Mouse (Mus musculus): ENCODE measurements around the gene Ankrd11. TPM values are rescaled to one million over a fixed set of nuclear protein-coding genes. Genes with fewer than 3 reads are reported as not detected.

The Ankrd11 gene
- polyA plus RNA-seq, 1 experiment, result 77.7 TPM

GRCm38 (mm10) chr8:122949701-122950100 is 92.4 kb downstream of the Ankrd11 start:
- H3K27me3 ChIP-seq (ENCODE audit: control insufficient read depth, insufficient read depth, low read length), result no peaks in the 10 kb centered on the region
- H3K27ac ChIP-seq (ENCODE audit: insufficient read depth, low read length), result no peak overlapping the region
- H3K4me1 ChIP-seq (ENCODE audit: control insufficient read depth, insufficient read depth, insufficient read length), result peaks cover 39% of the 10 kb centered on the region
- 83% methylated on average over 5 of the region's 5 CpGs for WGBS
- TF ChIP-seq CTCF (IDR thresholded peaks at IDR 0.05; ENCODE audit: extremely low read depth, insufficient read depth, insufficient read length, insufficient replicate concordance), result no peak
- no peak for TF ChIP-seq POLR2A (IDR thresholded peaks at IDR 0.05; ENCODE audit: low read depth, low read length)
- H3K4me3 ChIP-seq (ENCODE audit: extremely low read depth, insufficient read depth, insufficient read length), result no peak overlapping the region
- no peaks in the 10 kb centered on the region for H3K36me3 ChIP-seq (ENCODE audit: control insufficient read depth, insufficient read depth, low read length)
- DNase-seq (ENCODE audit: low read depth in 1 of 2, low spot score in 2 of 2), result no peak

- no peak for DNase-seq (ENCODE audit: low read depth in 1 of 2, low spot score in 2 of 2)
- 83% methylated on average over 2 of the region's 2 CpGs for WGBS
- TF ChIP-seq POLR2A (IDR thresholded peaks at IDR 0.05; ENCODE audit: low read depth, low read length), result no peak
- no peak for TF ChIP-seq CTCF (IDR thresholded peaks at IDR 0.05; ENCODE audit: extremely low read depth, insufficient read depth, insufficient read length, insufficient replicate concordance)
- no peak overlapping the region for H3K27ac ChIP-seq (ENCODE audit: insufficient read depth, low read length)
- no peaks in the 10 kb centered on the region for H3K36me3 ChIP-seq (ENCODE audit: control insufficient read depth, insufficient read depth, low read length)
- H3K4me3 ChIP-seq (ENCODE audit: extremely low read depth, insufficient read depth, insufficient read length), result no peak overlapping the region
- no peaks in the 10 kb centered on the region for H3K27me3 ChIP-seq (ENCODE audit: control insufficient read depth, insufficient read depth, low read length)
- H3K4me1 ChIP-seq (ENCODE audit: control insufficient read depth, insufficient read depth, insufficient read length), result peaks cover 25% of the 10 kb centered on the region
Measured at GRCm38 (mm10) chr8:122945775-122946174, 96.3 kb downstream of the Ankrd11 start.

GRCm38 (mm10) chr8:122942803-122943713 is 99.0 kb downstream of the Ankrd11 start:
- WGBS, result 71% methylated on average over 9 of the region's 9 CpGs

GRCm38 (mm10) chr8:122938591-122938990 is 103.5 kb downstream of the Ankrd11 start:
- WGBS, result 8% methylated on average over 4 of the region's 4 CpGs
- H3K4me3 ChIP-seq (ENCODE audit: extremely low read depth, insufficient read depth, insufficient read length), result no peak overlapping the region
- H3K27me3 ChIP-seq (ENCODE audit: control insufficient read depth, insufficient read depth, low read length), result no peaks in the 10 kb centered on the region
- no peak for TF ChIP-seq CTCF (IDR thresholded peaks at IDR 0.05; ENCODE audit: extremely low read depth, insufficient read depth, insufficient read length, insufficient replicate concordance)
- no peak; the same call in 1 of the 2 replicates for TF ChIP-seq POLR2A (IDR thresholded peaks at IDR 0.05; ENCODE audit: low read depth, low read length)
- peaks cover 42% of the 10 kb centered on the region for H3K4me1 ChIP-seq (ENCODE audit: control insufficient read depth, insufficient read depth, insufficient read length)
- no peaks in the 10 kb centered on the region for H3K36me3 ChIP-seq (ENCODE audit: control insufficient read depth, insufficient read depth, low read length)
- peak; percentile 64 to 72 for DNase-seq (ENCODE audit: low read depth in 1 of 2, low spot score in 2 of 2)
- H3K27ac ChIP-seq (ENCODE audit: insufficient read depth, low read length), result peak overlapping the region; percentile 90

More at GRCm38 (mm10) chr8:122942803-122943713, 99.0 kb downstream of the Ankrd11 start:
- H3K27ac ChIP-seq (ENCODE audit: insufficient read depth, low read length), result no peak overlapping the region
- H3K36me3 ChIP-seq (ENCODE audit: control insufficient read depth, insufficient read depth, low read length), result no peaks in the 10 kb centered on the region
- peaks cover 37% of the 10 kb centered on the region for H3K4me1 ChIP-seq (ENCODE audit: control insufficient read depth, insufficient read depth, insufficient read length)
- peak in 1 of 2 experiments; percentile 47 for DNase-seq (ENCODE audit: low read depth in 1 of 2, low spot score in 2 of 2)
- peak; percentile 53; the same call in 1 of the 2 replicates for TF ChIP-seq CTCF (IDR thresholded peaks at IDR 0.05; ENCODE audit: extremely low read depth, insufficient read depth, insufficient read length, insufficient replicate concordance)
- TF ChIP-seq POLR2A (IDR thresholded peaks at IDR 0.05; ENCODE audit: low read depth, low read length), result no peak
- H3K4me3 ChIP-seq (ENCODE audit: extremely low read depth, insufficient read depth, insufficient read length), result no peak overlapping the region
- no peaks in the 10 kb centered on the region for H3K27me3 ChIP-seq (ENCODE audit: control insufficient read depth, insufficient read depth, low read length)

GRCm38 (mm10) chr8:122938170-122938569 is 103.9 kb downstream of the Ankrd11 start:
- no peak for DNase-seq (ENCODE audit: low read depth in 1 of 2, low spot score in 2 of 2)
- Histone ChIP-seq H3K27me3 (ENCODE audit: control insufficient read depth, insufficient read depth, low read length) (no peaks in the 10 kb centered on the region), H3K4me3 (ENCODE audit: extremely low read depth, insufficient read depth, insufficient read length) (peak overlapping the region; percentile 39), H3K4me1 (ENCODE audit: control insufficient read depth, insufficient read depth, insufficient read length) (peaks cover 45% of the 10 kb centered on the region), H3K27ac (ENCODE audit: insufficient read depth, low read length) (peak overlapping the region; percentile 90), H3K36me3 (ENCODE audit: control insufficient read depth, insufficient read depth, low read length) (no peaks in the 10 kb centered on the region)
- WGBS, result 53% methylated on average over 3 of the region's 3 CpGs
- no peak for TF ChIP-seq POLR2A (IDR thresholded peaks at IDR 0.05; ENCODE audit: low read depth, low read length)
- no peak for TF ChIP-seq CTCF (IDR thresholded peaks at IDR 0.05; ENCODE audit: extremely low read depth, insufficient read depth, insufficient read length, insufficient replicate concordance)

- peak overlapping the region; percentile 90 for H3K27ac ChIP-seq (ENCODE audit: insufficient read depth, low read length)
- peaks cover 46% of the 10 kb centered on the region for H3K4me1 ChIP-seq (ENCODE audit: control insufficient read depth, insufficient read depth, insufficient read length)
- H3K27me3 ChIP-seq (ENCODE audit: control insufficient read depth, insufficient read depth, low read length), result no peaks in the 10 kb centered on the region
- DNase-seq (ENCODE audit: low read depth in 1 of 2, low spot score in 2 of 2), result peak; percentile 54 to 62
- 23% methylated on average over 2 of the region's 2 CpGs for WGBS
- TF ChIP-seq CTCF (IDR thresholded peaks at IDR 0.05; ENCODE audit: extremely low read depth, insufficient read depth, insufficient read length, insufficient replicate concordance) (no peak), POLR2A (IDR thresholded peaks at IDR 0.05; ENCODE audit: low read depth, low read length) (no peak)
- no peaks in the 10 kb centered on the region for H3K36me3 ChIP-seq (ENCODE audit: control insufficient read depth, insufficient read depth, low read length)
- peak overlapping the region; percentile 6; the same call in 1 of the 2 replicates for H3K4me3 ChIP-seq (ENCODE audit: extremely low read depth, insufficient read depth, insufficient read length)
Measured at GRCm38 (mm10) chr8:122937545-122938053, 104.5 kb downstream of the Ankrd11 start.

Data from spleen, adult 2 months (tissue).